Mouse (Mus musculus): Measurements from ENCODE around the gene Harbi1. TPM values are rescaled to one million over a fixed set of nuclear protein-coding genes. Genes with fewer than 3 reads are reported as not detected.

Gene Harbi1
- 20.9 and 22.5 TPM in 2 replicates for polyA plus RNA-seq (2015; fragmentation: Nextera tagmentation; extraction: Ambion mirVana)

- peaks cover 17% of the 10 kb centered on the region for H3K4me1 ChIP-seq (replicated peaks; ENCODE audit: control insufficient read depth, insufficient read depth, low read length)
- WGBS = under 1% methylated on average over 66 of the region's 66 CpGs
- peak within 1 kb of the TSS; percentile 83 for H3K27ac ChIP-seq (ENCODE audit: low read length)
- peak within 1 kb of the TSS; percentile 89 for H3K4me2 ChIP-seq (ENCODE audit: low read length)
- H3K9ac ChIP-seq (replicated peaks; ENCODE audit: low read depth, low read length) = peak within 1 kb of the TSS; percentile 87
- H3K27me3 ChIP-seq (replicated peaks; ENCODE audit: control insufficient read depth, insufficient read depth, low read length) = no peaks in the 10 kb centered on the region
- H3K9me3 ChIP-seq (ENCODE audit: control insufficient read depth, low read length) = no peaks in the 10 kb centered on the region
- peak within 1 kb of the TSS; percentile 99 for H3K4me3 ChIP-seq (replicated peaks; ENCODE audit: low read length)
- peak; percentile 99 for ATAC-seq
- H3K36me3 ChIP-seq (ENCODE audit: control insufficient read depth, insufficient read depth) = no peaks in the 10 kb centered on the region
Measured at GRCm38 (mm10) chr2:91710272-91711234, at the start of gene Harbi1, which contains the start of gene Atg13. Gene Harbi1 (plus strand): TSS chr2:91710852. Gene Atg13 (minus strand): TSS chr2:91710576.

GRCm38 (mm10) chr2:91660981-91661380 lies 49.7 kb upstream of the Harbi1 start:
- no peak overlapping the region for H3K27ac ChIP-seq (ENCODE audit: low read length)
- H3K36me3 ChIP-seq (ENCODE audit: control insufficient read depth, insufficient read depth) = peaks cover 23% of the 10 kb centered on the region
- H3K4me2 ChIP-seq (ENCODE audit: low read length) = no peak overlapping the region
- H3K4me1 ChIP-seq (replicated peaks; ENCODE audit: control insufficient read depth, insufficient read depth, low read length) = no peaks in the 10 kb centered on the region
- no peak for ATAC-seq
- no peaks in the 10 kb centered on the region for H3K9me3 ChIP-seq (ENCODE audit: control insufficient read depth, low read length)
- H3K4me3 ChIP-seq (replicated peaks; ENCODE audit: low read length) = no peak overlapping the region
- no peak overlapping the region for H3K9ac ChIP-seq (replicated peaks; ENCODE audit: low read depth, low read length)
- no peaks in the 10 kb centered on the region for H3K27me3 ChIP-seq (replicated peaks; ENCODE audit: control insufficient read depth, insufficient read depth, low read length)
- WGBS = 95% methylated on average over 6 of the region's 6 CpGs

GRCm38 (mm10) chr2:91664780-91665179 lies 45.9 kb upstream of the Harbi1 start:
- Histone ChIP-seq H3K27me3 (replicated peaks; ENCODE audit: control insufficient read depth, insufficient read depth, low read length) (no peaks in the 10 kb centered on the region), H3K9me3 (ENCODE audit: control insufficient read depth, low read length) (no peaks in the 10 kb centered on the region), H3K4me2 (ENCODE audit: low read length) (no peak overlapping the region), H3K27ac (ENCODE audit: low read length) (no peak overlapping the region), H3K9ac (replicated peaks; ENCODE audit: low read depth, low read length) (no peak overlapping the region), H3K36me3 (ENCODE audit: control insufficient read depth, insufficient read depth) (peaks cover 29% of the 10 kb centered on the region), H3K4me3 (replicated peaks; ENCODE audit: low read length) (no peak overlapping the region), H3K4me1 (replicated peaks; ENCODE audit: control insufficient read depth, insufficient read depth, low read length) (no peaks in the 10 kb centered on the region)
- no peak for ATAC-seq

GRCm38 (mm10) chr2:91666386-91666910 lies 44.2 kb upstream of the Harbi1 start:
- no peak overlapping the region for H3K4me3 ChIP-seq (replicated peaks; ENCODE audit: low read length)
- no peak overlapping the region for H3K27ac ChIP-seq (ENCODE audit: low read length)
- no peak overlapping the region for H3K9ac ChIP-seq (replicated peaks; ENCODE audit: low read depth, low read length)
- no peaks in the 10 kb centered on the region for H3K4me1 ChIP-seq (replicated peaks; ENCODE audit: control insufficient read depth, insufficient read depth, low read length)
- ATAC-seq = no peak
- H3K27me3 ChIP-seq (replicated peaks; ENCODE audit: control insufficient read depth, insufficient read depth, low read length) = no peaks in the 10 kb centered on the region
- H3K36me3 ChIP-seq (ENCODE audit: control insufficient read depth, insufficient read depth) = peaks cover 29% of the 10 kb centered on the region
- no peaks in the 10 kb centered on the region for H3K9me3 ChIP-seq (ENCODE audit: control insufficient read depth, low read length)
- H3K4me2 ChIP-seq (ENCODE audit: low read length) = no peak overlapping the region
- WGBS = 95% methylated on average over 6 of the region's 6 CpGs

- H3K4me3 ChIP-seq (replicated peaks; ENCODE audit: low read length) = no peak overlapping the region
- no peaks in the 10 kb centered on the region for H3K9me3 ChIP-seq (ENCODE audit: control insufficient read depth, low read length)
- H3K36me3 ChIP-seq (ENCODE audit: control insufficient read depth, insufficient read depth) = peaks cover 29% of the 10 kb centered on the region
- H3K27me3 ChIP-seq (replicated peaks; ENCODE audit: control insufficient read depth, insufficient read depth, low read length) = no peaks in the 10 kb centered on the region
- H3K4me2 ChIP-seq (ENCODE audit: low read length) = no peak overlapping the region
- no peak for ATAC-seq
- no peak overlapping the region for H3K9ac ChIP-seq (replicated peaks; ENCODE audit: low read depth, low read length)
- H3K4me1 ChIP-seq (replicated peaks; ENCODE audit: control insufficient read depth, insufficient read depth, low read length) = no peaks in the 10 kb centered on the region
- 65% methylated on average over 2 of the region's 2 CpGs for WGBS
- no peak overlapping the region for H3K27ac ChIP-seq (ENCODE audit: low read length)
Measured at GRCm38 (mm10) chr2:91667747-91668146, 42.9 kb upstream of the Harbi1 start.

GRCm38 (mm10) chr2:91669326-91669725 lies 41.3 kb upstream of the Harbi1 start:
- WGBS = 92% methylated on average over 8 of the region's 8 CpGs
- Histone ChIP-seq H3K36me3 (ENCODE audit: control insufficient read depth, insufficient read depth) (peaks cover 23% of the 10 kb centered on the region), H3K9me3 (ENCODE audit: control insufficient read depth, low read length) (no peaks in the 10 kb centered on the region), H3K4me3 (replicated peaks; ENCODE audit: low read length) (no peak overlapping the region), H3K9ac (replicated peaks; ENCODE audit: low read depth, low read length) (no peak overlapping the region), H3K27ac (ENCODE audit: low read length) (no peak overlapping the region), H3K27me3 (replicated peaks; ENCODE audit: control insufficient read depth, insufficient read depth, low read length) (no peaks in the 10 kb centered on the region), H3K4me1 (replicated peaks; ENCODE audit: control insufficient read depth, insufficient read depth, low read length) (no peaks in the 10 kb centered on the region), H3K4me2 (ENCODE audit: low read length) (no peak overlapping the region)
- ATAC-seq = no peak

- Histone ChIP-seq H3K4me1 (replicated peaks; ENCODE audit: control insufficient read depth, insufficient read depth, low read length) (no peaks in the 10 kb centered on the region), H3K4me2 (ENCODE audit: low read length) (no peak overlapping the region), H3K9me3 (ENCODE audit: control insufficient read depth, low read length) (no peaks in the 10 kb centered on the region), H3K4me3 (replicated peaks; ENCODE audit: low read length) (no peak overlapping the region), H3K27ac (ENCODE audit: low read length) (no peak overlapping the region), H3K27me3 (replicated peaks; ENCODE audit: control insufficient read depth, insufficient read depth, low read length) (no peaks in the 10 kb centered on the region), H3K9ac (replicated peaks; ENCODE audit: low read depth, low read length) (no peak overlapping the region), H3K36me3 (ENCODE audit: control insufficient read depth, insufficient read depth) (peaks cover 21% of the 10 kb centered on the region)
- no peak for ATAC-seq
- WGBS = 96% methylated on average over 6 of the region's 6 CpGs
Measured at GRCm38 (mm10) chr2:91670038-91670437, 40.6 kb upstream of the Harbi1 start.

GRCm38 (mm10) chr2:91673587-91673986 lies 37.1 kb upstream of the Harbi1 start:
- H3K9ac ChIP-seq (replicated peaks; ENCODE audit: low read depth, low read length) = no peak overlapping the region
- no peak overlapping the region for H3K27ac ChIP-seq (ENCODE audit: low read length)
- no peaks in the 10 kb centered on the region for H3K4me1 ChIP-seq (replicated peaks; ENCODE audit: control insufficient read depth, insufficient read depth, low read length)
- ATAC-seq = no peak
- H3K27me3 ChIP-seq (replicated peaks; ENCODE audit: control insufficient read depth, insufficient read depth, low read length) = no peaks in the 10 kb centered on the region
- H3K36me3 ChIP-seq (ENCODE audit: control insufficient read depth, insufficient read depth) = peaks cover 37% of the 10 kb centered on the region
- H3K4me3 ChIP-seq (replicated peaks; ENCODE audit: low read length) = no peak overlapping the region
- no peak overlapping the region for H3K4me2 ChIP-seq (ENCODE audit: low read length)
- 90% methylated on average over 2 of the region's 2 CpGs for WGBS
- H3K9me3 ChIP-seq (ENCODE audit: control insufficient read depth, low read length) = no peaks in the 10 kb centered on the region

GRCm38 (mm10) chr2:91674895-91675294 lies 35.8 kb upstream of the Harbi1 start:
- Histone ChIP-seq H3K9ac (replicated peaks; ENCODE audit: low read depth, low read length) (no peak overlapping the region), H3K27ac (ENCODE audit: low read length) (no peak overlapping the region), H3K4me2 (ENCODE audit: low read length) (no peak overlapping the region), H3K4me3 (replicated peaks; ENCODE audit: low read length) (no peak overlapping the region), H3K9me3 (ENCODE audit: control insufficient read depth, low read length) (no peaks in the 10 kb centered on the region), H3K4me1 (replicated peaks; ENCODE audit: control insufficient read depth, insufficient read depth, low read length) (no peaks in the 10 kb centered on the region), H3K27me3 (replicated peaks; ENCODE audit: control insufficient read depth, insufficient read depth, low read length) (no peaks in the 10 kb centered on the region), H3K36me3 (ENCODE audit: control insufficient read depth, insufficient read depth) (peaks cover 34% of the 10 kb centered on the region)
- no peak for ATAC-seq
- WGBS = 93% methylated on average over 5 of the region's 5 CpGs

All from forebrain, embryonic 16.5 days (tissue).